Mouse (Mus musculus): ENCODE measurements around the gene Clcnka. TPM values are rescaled to one million over a fixed set of nuclear protein-coding genes. Genes with fewer than 3 reads are reported as not detected.

The Clcnka gene
- polyA plus RNA-seq, 1 experiment from 2014 or later = 0.06 TPM

- no peaks in the 10 kb centered on the region for H3K27me3 ChIP-seq
- H3K9me3 ChIP-seq (replicated peaks) = no peaks in the 10 kb centered on the region
- no peak overlapping the region for H3K9ac ChIP-seq
Measured at GRCm38 (mm10) chr4:141397861-141398260, 663 bp downstream of the Clcnka start.

GRCm38 (mm10) chr4:141394751-141395150 is 3.8 kb downstream of the Clcnka start:
- 13% methylated on average over 16 of the region's 16 CpGs for WGBS
- Histone ChIP-seq H3K4me2 (peak overlapping the region; percentile 31), H3K9ac (no peak overlapping the region), H3K4me3 (0 out of 2 replicates have a peak overlapping the region, but pooled peaks have one; percentile 0), H3K27me3 (peaks cover 6% of the 10 kb centered on the region; the same call in 1 of the 2 replicates), H3K4me1 (replicated peaks) (peaks cover 6% of the 10 kb centered on the region), H3K36me3 (no peaks in the 10 kb centered on the region), H3K9me3 (replicated peaks) (no peaks in the 10 kb centered on the region), H3K27ac (no peak overlapping the region)
- ATAC-seq (replicated peaks; ENCODE audit: insufficient number of reproducible peaks, insufficient read depth, low FRiP score, low read depth) = peak; percentile 34; the same call in 1 of the 2 replicates

More at GRCm38 (mm10) chr4:141397861-141398260, 663 bp downstream of the Clcnka start:
- H3K4me3 ChIP-seq = no peak overlapping the region
- no peak overlapping the region for H3K4me2 ChIP-seq
- H3K27ac ChIP-seq = no peak overlapping the region
- H3K4me1 ChIP-seq (replicated peaks) = peaks cover 6% of the 10 kb centered on the region
- 73% methylated on average over 12 of the region's 12 CpGs for WGBS
- H3K36me3 ChIP-seq = no peaks in the 10 kb centered on the region
- ATAC-seq (replicated peaks; ENCODE audit: insufficient number of reproducible peaks, insufficient read depth, low FRiP score, low read depth) = no peak

- ATAC-seq (replicated peaks; ENCODE audit: insufficient number of reproducible peaks, insufficient read depth, low FRiP score, low read depth) = no peak
Measured at GRCm38 (mm10) chr4:141391293-141391692, 7.2 kb downstream of the Clcnka start.

GRCm38 (mm10) chr4:141389366-141390150 is 9.0 kb downstream of the Clcnka start:
- 64% methylated on average over 18 of the region's 18 CpGs for WGBS
- peaks cover 4% of the 10 kb centered on the region; the same call in 1 of the 2 replicates for H3K4me1 ChIP-seq (replicated peaks)
- ATAC-seq (replicated peaks; ENCODE audit: insufficient number of reproducible peaks, insufficient read depth, low FRiP score, low read depth) = no peak
- no peaks in the 10 kb centered on the region for H3K36me3 ChIP-seq
- no peak overlapping the region for H3K4me3 ChIP-seq
- peaks cover 8% of the 10 kb centered on the region for H3K27me3 ChIP-seq
- H3K4me2 ChIP-seq = no peak overlapping the region
- H3K9ac ChIP-seq = no peak overlapping the region
- H3K27ac ChIP-seq = no peak overlapping the region
- no peaks in the 10 kb centered on the region for H3K9me3 ChIP-seq (replicated peaks)

More at GRCm38 (mm10) chr4:141391293-141391692, 7.2 kb downstream of the Clcnka start:
- Histone ChIP-seq H3K4me2 (no peak overlapping the region), H3K36me3 (no peaks in the 10 kb centered on the region), H3K9me3 (replicated peaks) (no peaks in the 10 kb centered on the region), H3K4me3 (no peak overlapping the region), H3K27me3 (peaks cover 6% of the 10 kb centered on the region; the same call in 1 of the 2 replicates), H3K4me1 (replicated peaks) (peaks cover 7% of the 10 kb centered on the region; the same call in 1 of the 2 replicates), H3K9ac (no peak overlapping the region), H3K27ac (no peak overlapping the region)
- 70% methylated on average over 12 of the region's 12 CpGs for WGBS

- WGBS = 52% methylated on average over 5 of the region's 5 CpGs
- ATAC-seq (replicated peaks; ENCODE audit: insufficient number of reproducible peaks, insufficient read depth, low FRiP score, low read depth) = no peak
- Histone ChIP-seq H3K4me1 (replicated peaks) (0 out of 2 replicates have a peak, but pooled peaks cover 2% of the 10 kb centered on the region), H3K9me3 (replicated peaks) (no peaks in the 10 kb centered on the region), H3K27ac (no peak overlapping the region), H3K36me3 (no peaks in the 10 kb centered on the region), H3K4me2 (no peak overlapping the region), H3K4me3 (no peak overlapping the region), H3K27me3 (peaks cover 25% of the 10 kb centered on the region), H3K9ac (no peak overlapping the region)
Measured at GRCm38 (mm10) chr4:141387933-141388332, 10.6 kb downstream of the Clcnka start.

- 17% methylated on average over 5 of the region's 5 CpGs for WGBS
- Histone ChIP-seq H3K27me3 (peaks cover 31% of the 10 kb centered on the region), H3K4me2 (no peak overlapping the region), H3K9me3 (replicated peaks) (no peaks in the 10 kb centered on the region), H3K4me1 (replicated peaks) (peaks cover 8% of the 10 kb centered on the region), H3K36me3 (no peaks in the 10 kb centered on the region), H3K27ac (no peak overlapping the region), H3K9ac (no peak overlapping the region), H3K4me3 (no peak overlapping the region)
- ATAC-seq (replicated peaks; ENCODE audit: insufficient number of reproducible peaks, insufficient read depth, low FRiP score, low read depth) = no peak
Measured at GRCm38 (mm10) chr4:141387093-141387784, 11.3 kb downstream of the Clcnka start.

GRCm38 (mm10) chr4:141386150-141386549 is 12.4 kb downstream of the Clcnka start:
- Histone ChIP-seq H3K9me3 (replicated peaks) (no peaks in the 10 kb centered on the region), H3K27ac (no peak overlapping the region), H3K4me2 (no peak overlapping the region), H3K4me1 (replicated peaks) (peaks cover 11% of the 10 kb centered on the region), H3K27me3 (peaks cover 40% of the 10 kb centered on the region), H3K9ac (no peak overlapping the region), H3K4me3 (no peak overlapping the region), H3K36me3 (no peaks in the 10 kb centered on the region)
- WGBS = 66% methylated on average over 7 of the region's 7 CpGs
- ATAC-seq (replicated peaks; ENCODE audit: insufficient number of reproducible peaks, insufficient read depth, low FRiP score, low read depth) = no peak

- no peak overlapping the region for H3K27ac ChIP-seq
- no peak overlapping the region for H3K9ac ChIP-seq
- 0 out of 2 replicates have a peak, but pooled peaks have one; percentile 6 for ATAC-seq (replicated peaks; ENCODE audit: insufficient number of reproducible peaks, insufficient read depth, low FRiP score, low read depth)
- H3K27me3 ChIP-seq = peaks cover 45% of the 10 kb centered on the region
- no peaks in the 10 kb centered on the region for H3K9me3 ChIP-seq (replicated peaks)
- WGBS = 0% methylated on average over 7 of the region's 7 CpGs
- H3K4me2 ChIP-seq = no peak overlapping the region
- peaks cover 11% of the 10 kb centered on the region for H3K4me1 ChIP-seq (replicated peaks)
- no peaks in the 10 kb centered on the region for H3K36me3 ChIP-seq
- no peak overlapping the region for H3K4me3 ChIP-seq
Measured at GRCm38 (mm10) chr4:141385275-141385674, 13.2 kb downstream of the Clcnka start.

GRCm38 (mm10) chr4:141382406-141382805 is 16.1 kb downstream of the Clcnka start:
- Histone ChIP-seq H3K27me3 (peaks cover 54% of the 10 kb centered on the region), H3K36me3 (no peaks in the 10 kb centered on the region), H3K4me2 (peak overlapping the region; percentile 78), H3K27ac (no peak overlapping the region), H3K9me3 (replicated peaks) (no peaks in the 10 kb centered on the region), H3K9ac (0 out of 2 replicates have a peak overlapping the region, but pooled peaks have one; percentile 35), H3K4me3 (peak overlapping the region; percentile 44), H3K4me1 (replicated peaks) (peaks cover 9% of the 10 kb centered on the region)
- ATAC-seq (replicated peaks; ENCODE audit: insufficient number of reproducible peaks, insufficient read depth, low FRiP score, low read depth) = no peak
- WGBS = 1% methylated on average over 25 of the region's 25 CpGs

GRCm38 (mm10) chr4:141379674-141380073 is 18.9 kb downstream of the Clcnka start:
- no peaks in the 10 kb centered on the region for H3K9me3 ChIP-seq (replicated peaks)
- WGBS = 69% methylated on average over 8 of the region's 8 CpGs
- H3K36me3 ChIP-seq = no peaks in the 10 kb centered on the region
- H3K9ac ChIP-seq = no peak overlapping the region
- no peak overlapping the region for H3K27ac ChIP-seq
- H3K4me2 ChIP-seq = no peak overlapping the region
- no peak overlapping the region for H3K4me3 ChIP-seq
- H3K4me1 ChIP-seq (replicated peaks) = peaks cover 9% of the 10 kb centered on the region
- peaks cover 53% of the 10 kb centered on the region for H3K27me3 ChIP-seq
- no peak for ATAC-seq (replicated peaks; ENCODE audit: insufficient number of reproducible peaks, insufficient read depth, low FRiP score, low read depth)

GRCm38 (mm10) chr4:141372426-141372825 is 26.1 kb downstream of the Clcnka start:
- no peak overlapping the region for H3K27ac ChIP-seq

More at GRCm38 (mm10) chr4:141372426-141372825, 26.1 kb downstream of the Clcnka start:
- Histone ChIP-seq H3K4me2 (no peak overlapping the region), H3K9ac (no peak overlapping the region), H3K9me3 (replicated peaks) (no peaks in the 10 kb centered on the region), H3K4me1 (replicated peaks) (peaks cover 8% of the 10 kb centered on the region), H3K36me3 (no peaks in the 10 kb centered on the region), H3K4me3 (no peak overlapping the region), H3K27me3 (peaks cover 29% of the 10 kb centered on the region)
- no peak for ATAC-seq (replicated peaks; ENCODE audit: insufficient number of reproducible peaks, insufficient read depth, low FRiP score, low read depth)
- WGBS = 87% methylated on average over 5 of the region's 5 CpGs
